Mouse (Mus musculus) layer of hippocampus, postnatal 10 days (tissue): Measurements from ENCODE around the gene Crip1. TPM values are rescaled to one million over a fixed set of nuclear protein-coding genes. Genes with fewer than 3 reads are reported as not detected.

ENCODE experiments used
- DNase-seq, 2 experiments: peaks; one replicate each; pipeline ENCODE4 v3.0.0; 2021; ENCODE audit warnings: low spot score in 2 of 2
- long read RNA-seq: library from polyadenylated mRNA; stranded (forward); transcript quantifications from one replicate; pipeline ENCODE4 v2.0.0, GENCODE M21; 2023
- total RNA-seq, 2 experiments: library from RNA; stranded (reverse); gene quantifications; 2 replicates each; pipeline ENCODE4 v1.2.3; 2021

Gene Crip1
- total RNA-seq = 10 to 100 TPM; 13.5 to 14.1 TPM
- long read RNA-seq, transcript Crip1-201 (5 exons, 445 nt) = major isoform, 17 of 18 reads
- long read RNA-seq, partial matches to known transcripts = 1 of 18 reads
- long read RNA-seq, other reads (novel, unspliced or antisense) = 0 of 18 reads

GRCm38 (mm10) chr12:113146112-113147057, at the start of gene Crip1:
Crip1 (plus strand) TSS chr12:113146316.
- peak; percentile 94 to 96 for DNase-seq

- no peak for DNase-seq
Observed at GRCm38 (mm10) chr12:113097040-113097439, 49.1 kb upstream of the Crip1 start.

GRCm38 (mm10) chr12:113097749-113098281, 48.3 kb upstream of the Crip1 start, which contains the start of gene Mta1:
Mta1 (plus strand) TSS chr12:113098278.
- peak; percentile 53 to 64 for DNase-seq

GRCm38 (mm10) chr12:113098530-113099151, 47.5 kb upstream of the Crip1 start:
- DNase-seq = peak; percentile 53 to 59

GRCm38 (mm10) chr12:113099470-113100237, 46.5 kb upstream of the Crip1 start:
- DNase-seq = no peak

- DNase-seq = peak in 1 of 2 experiments; percentile 70
Observed at GRCm38 (mm10) chr12:113100448-113101076, 45.6 kb upstream of the Crip1 start.

GRCm38 (mm10) chr12:113101251-113101960, 44.7 kb upstream of the Crip1 start:
- DNase-seq = no peak

GRCm38 (mm10) chr12:113102461-113102860, 43.7 kb upstream of the Crip1 start:
- DNase-seq = peak; percentile 48 to 72

- DNase-seq = no peak
Observed at GRCm38 (mm10) chr12:113103846-113104451, 42.2 kb upstream of the Crip1 start.

GRCm38 (mm10) chr12:113106386-113106785, 39.7 kb upstream of the Crip1 start:
- DNase-seq = no peak

GRCm38 (mm10) chr12:113107431-113108124, 38.5 kb upstream of the Crip1 start:
- no peak for DNase-seq

GRCm38 (mm10) chr12:113108528-113109283, 37.4 kb upstream of the Crip1 start:
- no peak for DNase-seq

GRCm38 (mm10) chr12:113109801-113110200, 36.3 kb upstream of the Crip1 start:
- no peak for DNase-seq

- DNase-seq = no peak
Observed at GRCm38 (mm10) chr12:113114141-113114540, 32.0 kb upstream of the Crip1 start.

- DNase-seq = no peak
Observed at GRCm38 (mm10) chr12:113114856-113115538, 31.1 kb upstream of the Crip1 start.

GRCm38 (mm10) chr12:113119516-113120410, 26.4 kb upstream of the Crip1 start:
- DNase-seq = peak; percentile 90
